Mouse (Mus musculus) heart, postnatal 14 days (tissue): ENCODE data around the gene Capn11. TPM values are rescaled to one million over a fixed set of nuclear protein-coding genes. Genes with fewer than 3 reads are reported as not detected.

ENCODE experiments used
- DNase-seq, 2 experiments: peaks; one replicate each; pipeline ENCODE4 v3.0.0; 2021 to 2022
- intact Hi-C: fragments of 180-260 bp; cut with DNase I; formaldehyde crosslinking; loops from one replicate; pipeline ENCODE4 v1.15.1; 2025
- long read RNA-seq, 2 experiments: library from polyadenylated mRNA; stranded (forward); transcript quantifications; one replicate each; pipeline ENCODE4 v2.0.0; 2021
- total RNA-seq, 2 experiments: library from RNA; stranded (reverse); gene quantifications; 2 replicates each; pipeline ENCODE4 v1.2.3; 2021

Capn11 gene
- total RNA-seq: under 1 TPM; 0.81 to 0.98 TPM
- long read RNA-seq, experiment 1: 0 reads
- long read RNA-seq, experiment 2: 0 reads

GRCm38 (mm10) chr17:45659225-45659624, at the start of gene Capn11:
TSS of gene Capn11 (minus strand) at chr17:45659325.
- intact Hi-C loops: no loop called here
- DNase-seq: no peak

GRCm38 (mm10) chr17:45708179-45708578, 49.1 kb upstream of the Capn11 start:
- no peak for DNase-seq
- intact Hi-C loops: no loop called here

- intact Hi-C loops: no loop called here
- DNase-seq: no peak
These were observed 48.3 kb upstream of the Capn11 start for GRCm38 (mm10) chr17:45707376-45707775.

- DNase-seq: no peak
- intact Hi-C loops: no loop called here
These were observed 47.7 kb upstream of the Capn11 start for GRCm38 (mm10) chr17:45706796-45707195.

GRCm38 (mm10) chr17:45703187-45703586, 44.1 kb upstream of the Capn11 start:
- DNase-seq: no peak
- intact Hi-C loops: no loop called here

GRCm38 (mm10) chr17:45702254-45702653, 43.1 kb upstream of the Capn11 start:
- intact Hi-C loops: no loop called here
- no peak for DNase-seq

- intact Hi-C loops: no loop called here
- DNase-seq: no peak
These were observed 42.1 kb upstream of the Capn11 start for GRCm38 (mm10) chr17:45701236-45701591.

- DNase-seq: peak; percentile 51 to 56
- intact Hi-C loops: no loop called here
These were observed 41.5 kb upstream of the Capn11 start for GRCm38 (mm10) chr17:45700496-45701235.

GRCm38 (mm10) chr17:45699039-45699740, 40.1 kb upstream of the Capn11 start:
- intact Hi-C loops: no loop called here
- no peak for DNase-seq

- no peak for DNase-seq
- intact Hi-C loops: no loop called here
These were observed 39.2 kb upstream of the Capn11 start for GRCm38 (mm10) chr17:45698368-45698767.

- intact Hi-C loops: no loop called here
These were observed 37.9 kb upstream of the Capn11 start for GRCm38 (mm10) chr17:45696981-45697380.

GRCm38 (mm10) chr17:45695227-45696120, 36.3 kb upstream of the Capn11 start:
- intact Hi-C loops: no loop called here
- no peak for DNase-seq

More at GRCm38 (mm10) chr17:45696981-45697380, 37.9 kb upstream of the Capn11 start:
- DNase-seq: no peak

GRCm38 (mm10) chr17:45693812-45694565, 34.9 kb upstream of the Capn11 start:
- DNase-seq: peak in 1 of 2 experiments; percentile 52
- intact Hi-C loops: no loop called here

GRCm38 (mm10) chr17:45692159-45692558, 33.0 kb upstream of the Capn11 start:
- no peak for DNase-seq
- intact Hi-C loops: no loop called here

- intact Hi-C loops: no loop called here
- DNase-seq: no peak
These were observed 30.9 kb upstream of the Capn11 start for GRCm38 (mm10) chr17:45690044-45690443.

- DNase-seq: no peak
- intact Hi-C loops: no loop called here
These were observed 30.0 kb upstream of the Capn11 start for GRCm38 (mm10) chr17:45689120-45689519.

- no peak for DNase-seq
These were observed 27.6 kb upstream of the Capn11 start, which contains the start of gene Tmem63b for GRCm38 (mm10) chr17:45686716-45687115. TSS of gene Tmem63b (minus strand) at chr17:45686905.

GRCm38 (mm10) chr17:45686093-45686619, 27.0 kb upstream of the Capn11 start, which contains the start of gene Mrpl14:
TSS of gene Mrpl14 (plus strand) at chr17:45686322.
- intact Hi-C loops: no loop called here
- DNase-seq: peak; percentile 96 to 97

More at GRCm38 (mm10) chr17:45686716-45687115, 27.6 kb upstream of the Capn11 start, which contains the start of gene Tmem63b:
- intact Hi-C loops: no loop called here
